Mouse (Mus musculus): Measurements from ENCODE around the gene Gpr18.
"Not testable (repeated sequence)": the region's sequence is repeated elsewhere in the genome, so short reads cannot be mapped to it uniquely, and the experiment has no call there.

Gene Gpr18

DNA sequence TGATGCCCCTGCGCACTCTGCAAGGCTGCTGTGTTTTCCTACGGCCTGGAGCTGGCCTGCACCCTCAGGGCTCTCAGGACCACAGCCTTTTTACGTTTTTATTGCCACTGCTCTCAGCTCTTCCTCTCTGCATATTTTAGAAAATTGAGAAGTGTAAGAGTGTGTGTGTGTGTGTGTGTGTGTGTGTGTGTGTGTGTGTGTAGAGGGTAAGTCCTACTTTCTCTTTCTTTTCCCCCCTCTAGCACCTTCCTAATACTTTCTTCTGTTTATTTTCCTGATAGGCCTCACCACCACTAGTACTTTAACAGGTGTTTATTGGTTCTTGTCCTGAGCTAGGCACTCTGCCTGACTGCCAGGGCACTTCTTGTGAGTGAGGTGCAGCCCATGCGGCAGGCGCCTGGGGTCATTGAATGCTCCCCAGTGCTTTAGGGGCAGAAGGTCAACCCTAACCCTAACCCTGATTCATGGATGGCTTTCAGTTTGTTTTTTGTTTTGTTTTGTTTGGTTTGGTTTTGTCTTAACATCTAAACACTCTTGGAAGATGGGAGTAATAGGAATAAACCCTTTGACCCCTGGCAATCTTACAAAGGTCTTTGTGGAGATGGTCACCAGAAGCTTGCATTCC is 21.0 kb downstream of the Gpr18 start:
- no peak for DNase-seq (ENCODE audit: extremely low spot score, low spot score)

DNA sequence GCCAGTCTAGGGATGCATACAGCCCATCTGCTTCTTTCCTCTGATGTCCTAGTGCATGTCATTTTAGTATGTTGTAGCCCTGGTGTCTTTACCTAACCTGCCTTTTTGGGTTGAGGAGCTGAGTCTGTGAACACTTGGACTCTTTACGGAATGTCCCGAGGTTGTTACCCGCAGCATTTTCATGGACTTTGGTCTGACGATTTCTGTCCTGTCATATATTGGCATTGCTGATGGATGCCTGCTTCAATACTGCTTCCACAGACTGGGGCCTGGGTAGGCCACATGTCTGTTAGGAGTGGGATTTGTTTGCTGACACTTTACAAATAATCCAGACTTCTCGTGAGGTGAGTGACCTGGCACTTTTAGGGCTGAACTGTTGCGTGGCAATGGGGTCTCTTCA is 21.8 kb downstream of the Gpr18 start:
- no peak for DNase-seq (ENCODE audit: extremely low spot score, low spot score)

DNA sequence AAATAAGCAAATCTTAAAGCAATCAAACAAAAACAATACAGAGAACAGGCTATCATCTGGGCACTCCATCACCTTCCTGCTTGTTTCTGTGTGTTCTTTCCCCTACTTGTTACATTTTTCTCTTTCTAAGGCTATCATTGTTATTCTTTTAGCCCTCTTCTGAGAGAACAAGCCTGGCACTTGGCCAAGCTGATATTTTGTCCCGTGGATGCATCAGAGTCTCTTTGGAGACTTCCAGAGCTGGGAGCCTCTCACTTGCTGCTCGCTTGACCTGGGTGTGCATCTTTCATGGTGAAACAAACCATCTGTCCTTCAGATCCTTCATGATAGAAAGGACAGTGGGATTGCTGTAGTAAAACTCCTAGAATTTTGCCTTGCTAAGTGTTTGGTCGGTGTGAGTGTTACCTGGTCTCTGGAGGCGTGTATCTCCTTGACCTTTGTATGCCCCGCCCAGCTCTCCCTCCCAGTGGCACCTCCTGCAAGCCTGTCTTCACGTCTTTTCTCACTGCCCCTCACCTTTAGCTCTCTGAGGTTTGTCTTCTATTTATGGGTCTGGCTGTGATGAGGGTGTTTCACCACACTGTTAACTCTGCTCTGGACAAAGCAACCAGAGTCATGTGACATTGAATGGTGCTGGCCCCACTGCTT is 31.3 kb downstream of the Gpr18 start:
- no peak for DNase-seq (ENCODE audit: extremely low spot score, low spot score)

DNA sequence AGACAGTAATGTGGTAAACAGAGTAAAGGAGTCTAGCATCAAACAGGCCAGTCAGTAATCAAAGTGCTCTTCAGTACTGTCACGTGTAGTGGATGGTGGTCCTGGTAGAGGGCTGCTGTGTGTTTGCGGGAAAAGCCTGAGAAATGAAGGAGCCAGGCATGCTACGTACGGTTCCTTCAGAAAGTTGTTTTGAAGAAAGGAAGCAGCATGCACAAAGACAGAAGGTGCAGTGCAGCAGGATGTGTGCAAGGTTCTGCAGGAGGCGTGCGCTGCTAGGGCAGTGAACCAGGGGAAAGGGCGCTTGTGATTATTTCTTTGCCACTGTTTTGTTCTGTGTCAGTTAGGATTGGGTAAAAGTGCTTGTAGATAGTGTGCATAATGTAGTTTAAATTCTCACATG is 34.4 kb downstream of the Gpr18 start:
- DNase-seq (ENCODE audit: extremely low spot score, low spot score) = no peak

GRCm38 (mm10) chr14:121879266-121879840 is 36.2 kb downstream of the Gpr18 start:
- DNase-seq (ENCODE audit: extremely low spot score, low spot score) = no peak

DNA sequence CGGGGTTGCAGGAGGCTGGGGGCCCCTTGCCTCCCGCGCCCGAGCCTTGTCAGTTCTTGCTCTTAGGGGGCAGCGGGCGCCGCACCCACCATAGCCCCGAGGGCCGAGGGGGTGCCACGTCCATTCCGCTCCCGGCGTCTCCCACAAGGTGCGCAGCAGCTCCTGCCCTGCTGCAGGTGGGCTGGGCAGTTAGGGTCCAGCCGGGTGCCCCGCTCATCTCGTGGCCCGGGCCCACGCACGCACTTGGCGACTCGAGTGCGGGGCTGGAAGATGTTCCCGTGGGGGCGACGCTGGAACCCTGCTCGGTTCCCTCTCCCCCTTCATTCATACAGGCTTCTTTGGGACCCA is 36.7 kb downstream of the Gpr18 start:
- no peak for DNase-seq (ENCODE audit: extremely low spot score, low spot score)

GRCm38 (mm10) chr14:121878176-121878858 is 37.3 kb downstream of the Gpr18 start, which contains the start of gene Ubac2:
Ubac2 (plus strand) TSS chr14:121878620.
- DNase-seq (ENCODE audit: extremely low spot score, low spot score) = peak; percentile 99

DNA sequence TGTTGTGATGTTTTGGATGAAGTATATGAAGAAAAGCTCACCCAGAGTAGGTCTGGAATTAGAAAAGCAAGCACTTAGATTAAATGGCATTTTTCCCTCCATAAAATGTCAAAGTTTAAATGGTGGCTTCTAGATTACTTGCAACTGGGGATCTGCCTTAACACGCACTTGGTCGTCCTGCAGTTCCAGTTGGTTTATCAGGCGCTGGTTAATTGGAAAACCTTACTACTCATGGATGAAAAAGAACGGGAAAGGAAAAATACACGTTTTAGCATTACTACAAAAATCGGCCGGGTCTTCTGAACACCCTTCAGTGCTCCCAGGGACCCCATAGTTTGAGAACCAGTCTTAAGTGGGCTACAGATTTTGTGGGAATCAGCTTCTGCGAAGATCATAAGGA is 37.9 kb downstream of the Gpr18 start:
- no peak for DNase-seq (ENCODE audit: extremely low spot score, low spot score)

- DNase-seq (ENCODE audit: extremely low spot score, low spot score) = no peak
Observed at GRCm38 (mm10) chr14:121876860-121877259, 38.7 kb downstream of the Gpr18 start.

DNA sequence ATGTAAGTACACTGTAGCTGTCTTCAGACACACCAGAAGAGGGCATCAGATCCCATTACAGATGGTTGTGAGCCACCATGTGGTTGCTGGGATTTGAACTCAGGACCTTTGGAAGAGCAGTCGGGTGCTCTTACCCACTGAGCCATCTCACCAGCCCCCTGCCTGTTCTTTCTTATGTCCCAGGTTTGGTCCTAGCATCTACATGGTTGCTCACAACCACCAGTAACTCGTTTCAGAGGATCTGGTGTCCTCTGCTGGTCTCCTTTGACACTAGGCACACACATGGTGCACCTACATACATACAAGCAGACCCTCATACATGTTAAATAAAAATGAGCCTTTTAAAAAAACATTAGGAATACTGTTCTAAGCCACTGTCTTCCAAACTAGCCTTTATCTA is 39.4 kb downstream of the Gpr18 start:
- not testable (repeated sequence) for DNase-seq (ENCODE audit: extremely low spot score, low spot score)

GRCm38 (mm10) chr14:121873646-121874045 is 41.9 kb downstream of the Gpr18 start:
- no peak for DNase-seq (ENCODE audit: extremely low spot score, low spot score)

DNA sequence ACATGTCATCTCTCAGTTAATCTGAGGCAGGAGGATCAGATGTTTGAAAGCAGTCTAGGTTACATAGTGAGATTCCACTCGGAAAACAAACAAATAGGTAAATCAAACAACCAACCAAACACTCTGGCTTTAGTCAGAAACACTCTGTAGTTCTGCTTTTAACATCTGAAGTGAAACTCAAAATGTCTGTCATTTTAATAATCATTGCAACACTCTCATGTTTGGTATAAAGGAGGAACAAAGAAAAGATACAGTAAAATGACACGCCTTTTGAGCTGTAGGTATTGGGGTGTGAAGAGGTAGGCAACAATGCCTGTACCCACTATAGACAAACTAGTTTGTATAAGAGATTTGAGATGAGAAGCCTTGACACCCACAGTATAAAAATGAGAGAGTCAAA is 42.4 kb downstream of the Gpr18 start:
- no peak for DNase-seq (ENCODE audit: extremely low spot score, low spot score)

- no peak for DNase-seq (ENCODE audit: extremely low spot score, low spot score)
Observed at GRCm38 (mm10) chr14:121872760-121873159, 42.8 kb downstream of the Gpr18 start.

- no peak for DNase-seq (ENCODE audit: extremely low spot score, low spot score)
Observed at GRCm38 (mm10) chr14:121869111-121869510, 46.5 kb downstream of the Gpr18 start.

DNA sequence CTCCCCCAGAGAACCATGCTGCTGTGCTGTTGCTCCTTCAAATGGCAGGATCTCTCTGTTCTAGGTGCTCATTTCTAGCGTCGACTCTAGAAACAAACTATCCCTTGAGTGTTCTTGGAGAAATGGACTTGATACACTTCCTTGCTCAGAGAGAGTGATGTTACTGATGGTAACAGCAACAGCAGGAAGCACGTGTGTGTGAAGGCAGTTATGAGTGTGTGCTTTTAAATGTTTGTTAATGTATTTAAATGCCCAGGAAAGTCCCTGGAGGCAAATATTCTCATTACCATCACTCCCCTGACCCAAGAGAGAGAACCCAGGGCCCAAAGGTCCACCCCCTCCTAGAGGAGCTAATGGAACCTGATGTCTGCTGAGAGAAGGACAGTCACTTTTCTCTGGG is 49.0 kb downstream of the Gpr18 start:
- no peak for DNase-seq (ENCODE audit: extremely low spot score, low spot score)

- DNase-seq (ENCODE audit: extremely low spot score, low spot score) = peak; percentile 39
Observed at GRCm38 (mm10) chr14:121865162-121865561, 50.4 kb downstream of the Gpr18 start.

Data from neural tube, embryonic 10.5 days (tissue).